In the genomic region with DNA sequence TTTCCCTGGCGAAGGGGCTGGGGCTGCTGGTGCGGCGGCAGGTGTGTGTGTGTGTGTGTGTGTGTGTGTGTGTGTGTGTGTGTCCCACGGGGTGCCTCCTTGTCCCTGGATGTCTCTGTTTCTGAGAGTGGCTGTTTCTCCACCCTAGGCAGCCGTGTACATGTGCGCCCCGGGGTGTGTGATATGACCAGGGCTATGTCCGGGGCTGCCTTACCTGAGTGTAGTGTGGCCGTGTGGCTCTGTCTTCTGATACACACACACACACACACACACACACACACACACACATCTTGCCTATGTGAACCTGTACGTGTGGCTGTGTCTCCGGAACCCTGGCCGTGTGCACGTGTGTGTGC, we compare ENCODE assay signal across 8 mouse cellular contexts. TPM values are rescaled to one million over a fixed set of nuclear protein-coding genes. Genes with fewer than 3 reads are reported as not detected.
DNase-seq lines count a peak whose midpoint lies in the region; ATAC-seq and TF ChIP-seq lines count a peak whose summit lies in the region.

No protein-coding gene starts in this region.

- peak overlapping the region; percentile 86 for H3K9ac ChIP-seq in kidney, embryonic 15.5 days
- H3K9ac ChIP-seq in forebrain, embryonic 16.5 days (replicated peaks; ENCODE audit: low read depth, low read length): peak overlapping the region; percentile 97
- H3K9ac ChIP-seq in neural tube, embryonic 12.5 days: peak overlapping the region; percentile 89

- H3K27ac ChIP-seq in kidney, embryonic 15.5 days: peak overlapping the region; percentile 92
- peak overlapping the region; percentile 86 for H3K27ac ChIP-seq in bone marrow macrophage, adult 2 months (ENCODE audit: insufficient read depth, low read depth, low read length)
- H3K27ac ChIP-seq in forebrain, embryonic 16.5 days (ENCODE audit: low read length): peak overlapping the region; percentile 97
- peak overlapping the region; percentile 88 for H3K27ac ChIP-seq in neural tube, embryonic 12.5 days

- peak overlapping the region; percentile 72 for H3K4me3 ChIP-seq in kidney, embryonic 15.5 days (replicated peaks)
- H3K4me3 ChIP-seq in bone marrow macrophage, adult 2 months (ENCODE audit: insufficient read depth, low read length): peak overlapping the region; percentile 95
- peak overlapping the region; percentile 93 for H3K4me3 ChIP-seq in forebrain, embryonic 16.5 days (replicated peaks; ENCODE audit: low read length)
- peak overlapping the region; percentile 93 for H3K4me3 ChIP-seq in neural tube, embryonic 12.5 days

- peak overlapping the region; percentile 92 for H3K4me2 ChIP-seq in kidney, embryonic 15.5 days
- H3K4me2 ChIP-seq in forebrain, embryonic 16.5 days (ENCODE audit: low read length): peak overlapping the region; percentile 89
- H3K4me2 ChIP-seq in neural tube, embryonic 12.5 days (replicated peaks): peak overlapping the region; percentile 81

- peaks cover 56% of the 10 kb centered on the region for H3K4me1 ChIP-seq in kidney, embryonic 15.5 days
- peaks cover 44% of the 10 kb centered on the region for H3K4me1 ChIP-seq in bone marrow macrophage, adult 2 months (ENCODE audit: control insufficient read depth, insufficient read depth, low read length)
- H3K4me1 ChIP-seq in forebrain, embryonic 16.5 days (replicated peaks; ENCODE audit: control insufficient read depth, insufficient read depth, low read length): peaks cover 38% of the 10 kb centered on the region
- peaks cover 39% of the 10 kb centered on the region for H3K4me1 ChIP-seq in neural tube, embryonic 12.5 days

- no peaks in the 10 kb centered on the region for H3K27me3 ChIP-seq in kidney, embryonic 15.5 days
- no peaks in the 10 kb centered on the region for H3K27me3 ChIP-seq in forebrain, embryonic 16.5 days (replicated peaks; ENCODE audit: control insufficient read depth, insufficient read depth, low read length)
- no peaks in the 10 kb centered on the region for H3K27me3 ChIP-seq in neural tube, embryonic 12.5 days (replicated peaks)

- under 1% methylated on average over 13 of the region's 13 CpGs for WGBS in kidney, embryonic 15.5 days
- WGBS in forebrain, embryonic 16.5 days: under 1% methylated on average over 13 of the region's 13 CpGs
- WGBS in neural tube, embryonic 12.5 days: 7% methylated on average over 12 of the region's 13 CpGs

- TF ChIP-seq POLR2A in bone marrow macrophage, adult 2 months (IDR thresholded peaks at IDR 0.05; ENCODE audit: borderline replicate concordance, low read depth, low read length): no peak

- peak; percentile 17 for ATAC-seq in kidney, embryonic 15.5 days (replicated peaks; ENCODE audit: low FRiP score)
- ATAC-seq in forebrain, embryonic 16.5 days: peak; percentile 44
- peak; percentile 61 for ATAC-seq in neural tube, embryonic 12.5 days (ENCODE audit: low FRiP score, low read depth)

- no peak for TF ChIP-seq CTCF in bone marrow macrophage, adult 2 months (IDR thresholded peaks at IDR 0.05; ENCODE audit: low read depth, low read length)

- DNase-seq in kidney, adult 8-10 months: no peak
- DNase-seq in liver: peak; percentile 34
- DNase-seq in adrenal gland, postnatal 25 days: no peak
- no peak for DNase-seq in layer of hippocampus, postnatal 14 days (ENCODE audit: low spot score in 2 of 2)

- no peaks in the 10 kb centered on the region for H3K36me3 ChIP-seq in kidney, embryonic 15.5 days
- no peaks in the 10 kb centered on the region for H3K36me3 ChIP-seq in forebrain, embryonic 16.5 days (ENCODE audit: control insufficient read depth, insufficient read depth)
- no peaks in the 10 kb centered on the region for H3K36me3 ChIP-seq in neural tube, embryonic 12.5 days

- H3K9me3 ChIP-seq in kidney, embryonic 15.5 days (replicated peaks): no peaks in the 10 kb centered on the region
- no peaks in the 10 kb centered on the region for H3K9me3 ChIP-seq in forebrain, embryonic 16.5 days (ENCODE audit: control insufficient read depth, low read length)
- H3K9me3 ChIP-seq in neural tube, embryonic 12.5 days: no peaks in the 10 kb centered on the region

RNA-seq across cellular contexts. Expression of a gene that starts 0.6 kb away (rescaled TPM):
- polyA plus RNA-seq in kidney, embryonic 15.5 days (2015; fragmentation: Nextera tagmentation; extraction: Ambion mirVana): 84.0 and 87.2 TPM in 2 replicates
- 510 and 575 TPM in 2 replicates for polyA plus RNA-seq in bone marrow macrophage, adult 2 months (2012; ENCODE audit: insufficient read depth, insufficient read length, missing spikeins)
- polyA plus RNA-seq in forebrain, embryonic 16.5 days (2015; fragmentation: Nextera tagmentation; extraction: Ambion mirVana): 98.6 and 107 TPM in 2 replicates
- 60.8 and 72.4 TPM in 2 replicates for polyA plus RNA-seq in neural tube, embryonic 12.5 days (2016; fragmentation: Nextera tagmentation; extraction: Ambion mirVana)
- total RNA-seq in adrenal gland, postnatal 25 days (2021): 598 and 906 TPM in 2 replicates
- total RNA-seq in layer of hippocampus, postnatal 14 days (2021): 100 to 1,000 TPM; 149 to 151 TPM
